Mouse (Mus musculus) cerebellum, postnatal 4 days (tissue): ENCODE measurements at regions not wholly inside any gene's neighbourhood (a gene's known extent, or its start where the extent isn't known, plus 50 kb on each side); places are given as distances from the start of the nearest gene placed in this dataset.

Source experiments
- DNase-seq, 2 experiments: peaks; one replicate each; pipeline ENCODE4 v3.0.0; 2022; ENCODE audit warnings: low spot score in 2 of 2, mixed read lengths in 1 of 2

GRCm38 (mm10) chr14:72779446-72779845, 69.6 kb upstream of the Fndc3a start:
- DNase-seq, result no peak

GRCm38 (mm10) chr14:72778756-72779155, 69.0 kb upstream of the Fndc3a start:
- no peak for DNase-seq

- DNase-seq, result no peak
Observed at GRCm38 (mm10) chr14:72777927-72778560, 68.2 kb upstream of the Fndc3a start.

GRCm38 (mm10) chr14:72770237-72770636, 60.4 kb upstream of the Fndc3a start:
- DNase-seq, result no peak

GRCm38 (mm10) chr14:72760123-72760522, 50.3 kb upstream of the Fndc3a start:
- DNase-seq, result no peak
